Mouse (Mus musculus): ENCODE measurements around the gene Tob2. TPM values are rescaled to one million over a fixed set of nuclear protein-coding genes. Genes with fewer than 3 reads are reported as not detected.

Tob2 gene
- polyA plus RNA-seq, 1 experiment: 64.6 TPM

DNA sequence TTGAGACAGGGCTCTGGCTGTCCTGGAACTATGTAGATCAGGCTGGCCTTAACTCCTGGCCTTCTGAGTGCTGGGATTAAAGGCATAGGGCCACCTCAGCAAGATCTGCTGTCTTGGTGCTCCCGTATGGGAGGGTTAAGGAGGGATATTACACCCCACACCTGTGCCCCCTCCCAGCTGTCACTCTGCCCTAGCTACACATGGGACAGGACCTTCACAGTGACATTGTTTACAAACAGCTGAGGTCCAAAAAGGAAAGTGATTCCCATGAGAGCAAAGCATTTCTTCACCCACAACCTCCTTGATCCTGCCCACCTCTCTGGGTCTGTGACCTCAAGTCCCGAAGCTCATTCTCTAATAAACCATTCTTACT is 29.4 kb downstream of the Tob2 start:
- 85% methylated on average over 2 of the region's 2 CpGs for WGBS
- Histone ChIP-seq H3K36me3 (ENCODE audit: control insufficient read depth, insufficient read depth, low read length) (no peaks in the 10 kb centered on the region), H3K27me3 (ENCODE audit: control insufficient read depth, insufficient read depth, low read length) (no peaks in the 10 kb centered on the region), H3K4me1 (replicated peaks; ENCODE audit: control insufficient read depth, insufficient read depth, low read length) (peaks cover 6% of the 10 kb centered on the region), H3K27ac (ENCODE audit: control insufficient read depth, insufficient read depth, low read length) (no peak overlapping the region), H3K4me3 (ENCODE audit: control insufficient read depth, insufficient read depth, low read length) (no peak overlapping the region)
- TF ChIP-seq POLR2A (IDR thresholded peaks at IDR 0.05; ENCODE audit: control insufficient read depth, extremely low read depth, insufficient read depth, low read length, poor library complexity) (no peak), CTCF (IDR thresholded peaks at IDR 0.05; ENCODE audit: borderline replicate concordance, control insufficient read depth, extremely low read depth, insufficient read depth, low read length, poor library complexity) (no peak)
- no peak for DNase-seq

GRCm38 (mm10) chr15:81828426-81829207 is 30.0 kb downstream of the Tob2 start:
- Histone ChIP-seq H3K4me3 (ENCODE audit: control insufficient read depth, insufficient read depth, low read length) (no peak overlapping the region), H3K4me1 (replicated peaks; ENCODE audit: control insufficient read depth, insufficient read depth, low read length) (peaks cover 6% of the 10 kb centered on the region), H3K27ac (ENCODE audit: control insufficient read depth, insufficient read depth, low read length) (no peak overlapping the region), H3K36me3 (ENCODE audit: control insufficient read depth, insufficient read depth, low read length) (no peaks in the 10 kb centered on the region), H3K27me3 (ENCODE audit: control insufficient read depth, insufficient read depth, low read length) (no peaks in the 10 kb centered on the region)
- TF ChIP-seq CTCF (IDR thresholded peaks at IDR 0.05; ENCODE audit: borderline replicate concordance, control insufficient read depth, extremely low read depth, insufficient read depth, low read length, poor library complexity): no peak
- TF ChIP-seq POLR2A (IDR thresholded peaks at IDR 0.05; ENCODE audit: control insufficient read depth, extremely low read depth, insufficient read depth, low read length, poor library complexity): no peak
- no peak for DNase-seq
- WGBS: 86% methylated on average over 7 of the region's 7 CpGs

DNA sequence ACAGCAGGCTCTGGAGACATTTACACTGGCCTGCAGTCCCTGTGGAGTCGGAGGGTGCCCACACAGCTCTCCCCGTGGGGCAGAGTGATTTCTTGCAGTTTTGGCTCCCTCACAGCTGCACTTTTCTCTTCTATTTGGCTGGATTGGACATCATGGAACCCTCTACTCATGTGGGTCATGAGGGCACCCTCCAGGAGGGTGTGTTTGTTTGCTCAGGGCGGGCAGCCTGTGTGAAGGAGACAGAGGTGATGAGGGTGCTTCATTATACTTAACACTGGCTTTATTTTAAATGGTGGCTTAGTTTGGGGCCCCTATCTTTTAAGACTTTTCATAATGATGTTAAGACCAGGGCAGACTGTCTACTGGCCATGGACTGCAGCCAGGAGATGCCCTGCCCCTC is 33.8 kb downstream of the Tob2 start:
- 97% methylated on average over 3 of the region's 3 CpGs for WGBS
- no peaks in the 10 kb centered on the region for H3K27me3 ChIP-seq (ENCODE audit: control insufficient read depth, insufficient read depth, low read length)
- no peak for TF ChIP-seq CTCF (IDR thresholded peaks at IDR 0.05; ENCODE audit: borderline replicate concordance, control insufficient read depth, extremely low read depth, insufficient read depth, low read length, poor library complexity)
- TF ChIP-seq POLR2A (IDR thresholded peaks at IDR 0.05; ENCODE audit: control insufficient read depth, extremely low read depth, insufficient read depth, low read length, poor library complexity): no peak
- H3K27ac ChIP-seq (ENCODE audit: control insufficient read depth, insufficient read depth, low read length): no peak overlapping the region
- H3K4me1 ChIP-seq (replicated peaks; ENCODE audit: control insufficient read depth, insufficient read depth, low read length): no peaks in the 10 kb centered on the region
- H3K4me3 ChIP-seq (ENCODE audit: control insufficient read depth, insufficient read depth, low read length): no peak overlapping the region
- no peak for DNase-seq
- H3K36me3 ChIP-seq (ENCODE audit: control insufficient read depth, insufficient read depth, low read length): no peaks in the 10 kb centered on the region; the same call in 1 of the 2 replicates

GRCm38 (mm10) chr15:81822631-81823030 is 36.0 kb downstream of the Tob2 start:
- H3K27ac ChIP-seq (ENCODE audit: control insufficient read depth, insufficient read depth, low read length): no peak overlapping the region
- no peaks in the 10 kb centered on the region for H3K27me3 ChIP-seq (ENCODE audit: control insufficient read depth, insufficient read depth, low read length)
- WGBS: over 99% methylated on average over 3 of the region's 3 CpGs
- no peak for DNase-seq
- no peaks in the 10 kb centered on the region; the same call in 1 of the 2 replicates for H3K36me3 ChIP-seq (ENCODE audit: control insufficient read depth, insufficient read depth, low read length)
- H3K4me1 ChIP-seq (replicated peaks; ENCODE audit: control insufficient read depth, insufficient read depth, low read length): no peaks in the 10 kb centered on the region
- no peak for TF ChIP-seq POLR2A (IDR thresholded peaks at IDR 0.05; ENCODE audit: control insufficient read depth, extremely low read depth, insufficient read depth, low read length, poor library complexity)
- no peak for TF ChIP-seq CTCF (IDR thresholded peaks at IDR 0.05; ENCODE audit: borderline replicate concordance, control insufficient read depth, extremely low read depth, insufficient read depth, low read length, poor library complexity)
- no peak overlapping the region for H3K4me3 ChIP-seq (ENCODE audit: control insufficient read depth, insufficient read depth, low read length)

- H3K27me3 ChIP-seq (ENCODE audit: control insufficient read depth, insufficient read depth, low read length): no peaks in the 10 kb centered on the region
- no peak overlapping the region for H3K4me3 ChIP-seq (ENCODE audit: control insufficient read depth, insufficient read depth, low read length)
- 91% methylated on average over 3 of the region's 3 CpGs for WGBS
- H3K27ac ChIP-seq (ENCODE audit: control insufficient read depth, insufficient read depth, low read length): no peak overlapping the region
- no peaks in the 10 kb centered on the region for H3K4me1 ChIP-seq (replicated peaks; ENCODE audit: control insufficient read depth, insufficient read depth, low read length)
- no peak for DNase-seq
- TF ChIP-seq CTCF (IDR thresholded peaks at IDR 0.05; ENCODE audit: borderline replicate concordance, control insufficient read depth, extremely low read depth, insufficient read depth, low read length, poor library complexity) (no peak), POLR2A (IDR thresholded peaks at IDR 0.05; ENCODE audit: control insufficient read depth, extremely low read depth, insufficient read depth, low read length, poor library complexity) (no peak)
- H3K36me3 ChIP-seq (ENCODE audit: control insufficient read depth, insufficient read depth, low read length): no peaks in the 10 kb centered on the region; the same call in 1 of the 2 replicates
Observed at GRCm38 (mm10) chr15:81818404-81818803, 40.2 kb downstream of the Tob2 start.

- no peaks in the 10 kb centered on the region for H3K36me3 ChIP-seq (ENCODE audit: control insufficient read depth, insufficient read depth, low read length)
- no peak for TF ChIP-seq CTCF (IDR thresholded peaks at IDR 0.05; ENCODE audit: borderline replicate concordance, control insufficient read depth, extremely low read depth, insufficient read depth, low read length, poor library complexity)
- TF ChIP-seq POLR2A (IDR thresholded peaks at IDR 0.05; ENCODE audit: control insufficient read depth, extremely low read depth, insufficient read depth, low read length, poor library complexity): no peak
- peaks cover 12% of the 10 kb centered on the region for H3K4me1 ChIP-seq (replicated peaks; ENCODE audit: control insufficient read depth, insufficient read depth, low read length)
- no peak overlapping the region for H3K27ac ChIP-seq (ENCODE audit: control insufficient read depth, insufficient read depth, low read length)
- DNase-seq: no peak
- no peak overlapping the region for H3K4me3 ChIP-seq (ENCODE audit: control insufficient read depth, insufficient read depth, low read length)
- no peaks in the 10 kb centered on the region for H3K27me3 ChIP-seq (ENCODE audit: control insufficient read depth, insufficient read depth, low read length)
- whole genome bisulfite sequencing: 81% methylated on average over 12 of the region's 12 CpGs
Observed at GRCm38 (mm10) chr15:81814716-81815370, 43.8 kb downstream of the Tob2 start.
